Mouse (Mus musculus) left cerebral cortex, postnatal 4 days (tissue): ENCODE results near the gene Zfp384. TPM values are rescaled to one million over a fixed set of nuclear protein-coding genes. Genes with fewer than 3 reads are reported as not detected.
"Not testable (repeated sequence)": the region's sequence is repeated elsewhere in the genome, so short reads cannot be mapped to it uniquely, and the experiment has no call there.

Source experiments
- DNase-seq: peaks from one replicate; pipeline ENCODE4 v3.0.0-alpha.2; 2022
- intact Hi-C: fragments of 180-260 bp; cut with DNase I; formaldehyde crosslinking; loops from one replicate; pipeline ENCODE4 v1.15.1; 2025
- total RNA-seq, 2 experiments: library from RNA; stranded (reverse); gene quantifications; 2 replicates each; pipeline ENCODE4 v1.2.3; 2021

Zfp384 gene
- total RNA-seq, 2 experiments from 2014 or later: 51.8 to 56.1 TPM

GRCm38 (mm10) chr6:125009181-125010073, 482 bp downstream of the Zfp384 start:
- intact Hi-C loops: no loop called here
- peak; percentile 89 for DNase-seq

GRCm38 (mm10) chr6:125017682-125018081, 8.7 kb downstream of the Zfp384 start:
- intact Hi-C loops: no loop called here
- DNase-seq: no peak

- DNase-seq: peak; percentile 56
- intact Hi-C loops: not testable (repeated sequence)
Observed at GRCm38 (mm10) chr6:125030532-125030931, 21.6 kb downstream of the Zfp384 start.

GRCm38 (mm10) chr6:125031604-125032003, 22.7 kb downstream of the Zfp384 start:
- intact Hi-C loops: no loop called here
- no peak for DNase-seq

- intact Hi-C loops: no loop called here
- DNase-seq: no peak
Observed at GRCm38 (mm10) chr6:125038666-125039065, 29.7 kb downstream of the Zfp384 start.

GRCm38 (mm10) chr6:125039131-125039530, 30.2 kb downstream of the Zfp384 start:
- intact Hi-C loops: no loop called here

GRCm38 (mm10) chr6:125039533-125040153, 30.7 kb downstream of the Zfp384 start, which contains the start of gene Ing4:
Ing4 (plus strand) TSS chr6:125039760.
- intact Hi-C loops: no loop called here
- peak; percentile 90 for DNase-seq

More at GRCm38 (mm10) chr6:125039131-125039530, 30.2 kb downstream of the Zfp384 start:
- DNase-seq: no peak

- intact Hi-C loops: no loop called here
- DNase-seq: no peak
Observed at GRCm38 (mm10) chr6:125040221-125040620, 31.3 kb downstream of the Zfp384 start.

- DNase-seq: no peak
- intact Hi-C loops: no loop called here
Observed at GRCm38 (mm10) chr6:125041047-125041446, 32.1 kb downstream of the Zfp384 start.

GRCm38 (mm10) chr6:125042081-125042480, 33.1 kb downstream of the Zfp384 start:
- intact Hi-C loops: no loop called here
- DNase-seq: no peak

- DNase-seq: peak; percentile 93
- intact Hi-C loops: loop anchor here (2.0 kb wide), 1 partner anchor 38 kb away; no protein-coding TSS in a partner anchor
Observed at GRCm38 (mm10) chr6:125046691-125047090, 37.7 kb downstream of the Zfp384 start.

- DNase-seq: no peak
- intact Hi-C loops: no loop called here
Observed at GRCm38 (mm10) chr6:125049678-125050077, 40.7 kb downstream of the Zfp384 start, which contains the start of gene Acrbp. Acrbp (plus strand) TSS chr6:125049689.

- intact Hi-C loops: no loop called here
Observed at GRCm38 (mm10) chr6:125051237-125051636, 42.3 kb downstream of the Zfp384 start.

GRCm38 (mm10) chr6:125061493-125061892, 52.5 kb downstream of the Zfp384 start:
- DNase-seq: no peak
- intact Hi-C loops: no loop called here

More at GRCm38 (mm10) chr6:125051237-125051636, 42.3 kb downstream of the Zfp384 start:
- DNase-seq: peak; percentile 22

- peak; percentile 48 for DNase-seq
- intact Hi-C loops: no loop called here
Observed at GRCm38 (mm10) chr6:125062511-125062910, 53.6 kb downstream of the Zfp384 start.

- intact Hi-C loops: no loop called here
- DNase-seq: no peak
Observed at GRCm38 (mm10) chr6:125063906-125064305, 55.0 kb downstream of the Zfp384 start.

- DNase-seq, intact Hi-C loops: not testable (repeated sequence)
Observed at GRCm38 (mm10) chr6:125065223-125065622, 56.3 kb downstream of the Zfp384 start.

- intact Hi-C loops: no loop called here
- DNase-seq: no peak
Observed at GRCm38 (mm10) chr6:125067571-125067995, 58.6 kb downstream of the Zfp384 start, which contains the start of gene Lpar5. Lpar5 (plus strand) TSS chr6:125067920.

- peak; percentile 52 for DNase-seq
- intact Hi-C loops: no loop called here
Observed at GRCm38 (mm10) chr6:125071170-125071895, 62.4 kb downstream of the Zfp384 start.

GRCm38 (mm10) chr6:125071896-125072279, 62.9 kb downstream of the Zfp384 start:
- intact Hi-C loops: no loop called here
- DNase-seq: peak; percentile 98

GRCm38 (mm10) chr6:125073825-125074224, 64.9 kb downstream of the Zfp384 start:
- intact Hi-C loops: no loop called here
- no peak for DNase-seq
